Mouse (Mus musculus): Measurements from ENCODE around the gene Jaml. TPM values are rescaled to one million over a fixed set of nuclear protein-coding genes. Genes with fewer than 3 reads are reported as not detected.

Jaml gene
- 0.14 and 0.61 TPM in 2 replicates for polyA plus RNA-seq (2012; ENCODE audit: low replicate concordance)

GRCm38 (mm10) chr9:45079011-45079410 lies at the start of gene Jaml:
TSS of gene Jaml (plus strand) at chr9:45079183.

GRCm38 (mm10) chr9:45039499-45039898 lies 39.5 kb upstream of the Jaml start, which contains the start of gene Mpzl2:
TSS of gene Mpzl2 (plus strand) at chr9:45039799.

GRCm38 (mm10) chr9:45055082-45055713 lies 23.8 kb upstream of the Jaml start, which contains the start of gene Mpzl3:
TSS of gene Mpzl3 (plus strand) at chr9:45055186.

GRCm38 (mm10) chr9:45117741-45118431 lies 38.9 kb downstream of the Jaml start, which contains the start of gene Scn2b:
TSS of gene Scn2b (plus strand) at chr9:45117782.

GRCm38 (mm10) chr9:45138191-45139032 lies 59.4 kb downstream of the Jaml start, which contains the start of gene Scn4b:
TSS of gene Scn4b (plus strand) at chr9:45138395.

Other genes starting within 250 kb of the Jaml start
- 19.4 and 37.0 TPM in 2 replicates for gene Kmt2a, start 197.9 kb upstream of the Jaml start, polyA plus RNA-seq (2012; ENCODE audit: low replicate concordance)
- 33.7 and 74.8 TPM in 2 replicates for gene Atp5l, start 158.4 kb upstream of the Jaml start, polyA plus RNA-seq (2012; ENCODE audit: low replicate concordance)
- 3.4 and 7.9 TPM in 2 replicates for gene Ube4a, start 113.6 kb upstream of the Jaml start, polyA plus RNA-seq (2012; ENCODE audit: low replicate concordance)
- 0.66 and 1.8 TPM in 2 replicates for gene Cd3g, start 98.8 kb upstream of the Jaml start, polyA plus RNA-seq (2012; ENCODE audit: low replicate concordance)
- 0.28 TPM in 1 of 2 replicates, not detected in the other for gene Cd3d, start 97.4 kb upstream of the Jaml start, polyA plus RNA-seq (2012; ENCODE audit: low replicate concordance)
- 15.7 and 24.6 TPM in 2 replicates for gene Cd3e, start 69.6 kb upstream of the Jaml start, polyA plus RNA-seq (2012; ENCODE audit: low replicate concordance)
- 0.07 TPM in 1 of 2 replicates, not detected in the other for gene Mpzl2, start 39.4 kb upstream of the Jaml start, polyA plus RNA-seq (2012; ENCODE audit: low replicate concordance)
- 0.08 TPM in 1 of 2 replicates, not detected in the other for gene Mpzl3, start 24.0 kb upstream of the Jaml start, polyA plus RNA-seq (2012; ENCODE audit: low replicate concordance)
- gene Scn2b, start 38.6 kb downstream of the Jaml start, polyA plus RNA-seq (2012; ENCODE audit: low replicate concordance) = 0.08 TPM in 2 replicates
- gene Scn4b, start 59.2 kb downstream of the Jaml start, polyA plus RNA-seq (2012; ENCODE audit: low replicate concordance) = 0.07 and 0.16 TPM in 2 replicates
- not detected in 2 replicates for gene BC049352, start 102.8 kb downstream of the Jaml start, polyA plus RNA-seq (2012; ENCODE audit: low replicate concordance)
- gene Tmprss4, start 124.9 kb downstream of the Jaml start, polyA plus RNA-seq (2012; ENCODE audit: low replicate concordance) = not detected in 2 replicates
- 2.4 and 3.0 TPM in 2 replicates for gene Il10ra, start 190.0 kb downstream of the Jaml start, polyA plus RNA-seq (2012; ENCODE audit: low replicate concordance)
- gene Tmprss13, start 239.9 kb downstream of the Jaml start, polyA plus RNA-seq (2012; ENCODE audit: low replicate concordance) = not detected in 2 replicates

All from leukemia stem cell, adult 10-12 weeks (primary cell).